Mouse (Mus musculus): Measurements from ENCODE around the gene Capn11.

Gene Capn11

GRCm38 (mm10) chr17:45659225-45659624, at the start of gene Capn11:
Gene Capn11, minus strand, starts transcription at chr17:45659325.
- DNase-seq (ENCODE audit: low read depth, low spot score), result no peak

DNA sequence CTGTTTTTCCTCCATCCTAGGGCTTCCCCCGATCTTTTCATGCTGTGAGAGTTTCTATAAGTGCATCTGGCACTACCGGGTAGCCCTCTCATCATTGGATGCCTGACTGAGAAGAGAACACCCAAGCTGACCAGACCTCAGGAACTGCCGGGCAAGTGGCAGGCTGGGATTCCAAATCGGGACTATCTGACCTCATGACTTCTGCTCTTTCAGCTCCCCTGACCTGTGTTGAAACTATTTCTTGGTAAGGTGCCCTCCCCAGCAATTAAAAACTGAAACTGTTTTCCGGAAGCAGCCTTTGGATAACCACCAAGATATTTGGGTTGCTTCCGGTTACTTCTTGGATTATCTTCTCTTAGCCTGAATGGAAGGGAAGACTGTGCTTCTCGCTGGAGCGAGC, 49.1 kb upstream of the Capn11 start:
- DNase-seq (ENCODE audit: low read depth, low spot score), result no peak

GRCm38 (mm10) chr17:45707376-45707775, 48.3 kb upstream of the Capn11 start:
- DNase-seq (ENCODE audit: low read depth, low spot score), result no peak

DNA sequence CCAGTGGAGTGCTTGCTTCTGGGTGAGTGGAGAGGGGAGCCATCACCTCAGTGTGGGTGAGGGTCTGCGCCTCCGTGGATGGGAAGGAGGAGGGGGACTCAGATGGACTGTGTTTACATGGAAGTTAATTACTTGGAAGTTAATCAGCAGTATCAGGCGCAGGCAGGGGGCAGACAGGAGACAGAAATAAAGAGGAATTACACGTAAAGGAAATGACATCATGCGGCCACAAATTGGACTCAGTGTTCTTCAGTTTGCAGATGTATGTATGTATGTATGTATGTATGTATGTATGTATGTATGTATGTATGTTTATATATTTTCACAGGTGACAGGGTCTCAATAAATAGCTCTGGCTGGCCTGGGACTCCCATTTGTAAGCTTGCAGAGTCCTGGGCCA, 47.7 kb upstream of the Capn11 start:
- no peak for DNase-seq (ENCODE audit: low read depth, low spot score)

GRCm38 (mm10) chr17:45703187-45703586, 44.1 kb upstream of the Capn11 start:
- no peak for DNase-seq (ENCODE audit: low read depth, low spot score)

GRCm38 (mm10) chr17:45702254-45702653, 43.1 kb upstream of the Capn11 start:
- DNase-seq (ENCODE audit: low read depth, low spot score), result no peak

GRCm38 (mm10) chr17:45701236-45701591, 42.1 kb upstream of the Capn11 start:
- DNase-seq (ENCODE audit: low read depth, low spot score), result no peak

DNA sequence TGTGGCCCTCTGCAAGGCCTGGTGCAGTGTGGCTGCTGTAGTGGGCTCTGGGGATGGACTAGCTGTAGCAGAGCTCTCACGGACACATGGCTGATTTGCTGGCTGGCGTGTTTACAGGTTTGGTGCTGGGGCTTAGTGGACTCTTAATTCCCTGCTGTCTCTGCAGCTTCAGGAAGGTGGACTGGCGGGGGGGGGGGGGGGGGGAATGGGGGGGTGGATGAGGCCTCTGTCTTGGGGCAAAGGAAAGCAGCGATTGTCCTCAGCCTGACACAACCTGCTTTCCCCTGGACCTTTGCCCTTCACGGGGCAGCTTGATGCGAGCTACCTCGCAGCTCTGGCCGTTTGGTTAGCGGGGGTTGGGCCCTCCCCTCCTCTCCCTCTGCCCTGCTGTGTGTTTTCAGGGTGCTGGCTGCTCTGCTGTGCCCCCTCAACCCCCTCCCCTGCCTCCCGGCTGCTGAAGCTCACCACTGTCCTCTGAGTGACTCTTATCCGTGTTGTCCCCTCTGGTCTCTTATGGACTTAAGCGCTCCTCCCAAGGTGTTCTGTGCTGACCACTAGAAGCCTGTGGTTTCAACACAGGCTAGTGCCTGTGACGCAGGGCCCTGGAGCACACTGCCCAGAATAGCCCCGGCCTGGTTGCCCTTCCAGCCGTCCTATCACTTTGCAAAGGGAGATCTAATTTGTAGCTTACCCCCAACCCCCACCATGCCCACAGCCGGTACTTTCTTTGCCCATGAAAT, 41.5 kb upstream of the Capn11 start:
- no peak for DNase-seq (ENCODE audit: low read depth, low spot score)

DNA sequence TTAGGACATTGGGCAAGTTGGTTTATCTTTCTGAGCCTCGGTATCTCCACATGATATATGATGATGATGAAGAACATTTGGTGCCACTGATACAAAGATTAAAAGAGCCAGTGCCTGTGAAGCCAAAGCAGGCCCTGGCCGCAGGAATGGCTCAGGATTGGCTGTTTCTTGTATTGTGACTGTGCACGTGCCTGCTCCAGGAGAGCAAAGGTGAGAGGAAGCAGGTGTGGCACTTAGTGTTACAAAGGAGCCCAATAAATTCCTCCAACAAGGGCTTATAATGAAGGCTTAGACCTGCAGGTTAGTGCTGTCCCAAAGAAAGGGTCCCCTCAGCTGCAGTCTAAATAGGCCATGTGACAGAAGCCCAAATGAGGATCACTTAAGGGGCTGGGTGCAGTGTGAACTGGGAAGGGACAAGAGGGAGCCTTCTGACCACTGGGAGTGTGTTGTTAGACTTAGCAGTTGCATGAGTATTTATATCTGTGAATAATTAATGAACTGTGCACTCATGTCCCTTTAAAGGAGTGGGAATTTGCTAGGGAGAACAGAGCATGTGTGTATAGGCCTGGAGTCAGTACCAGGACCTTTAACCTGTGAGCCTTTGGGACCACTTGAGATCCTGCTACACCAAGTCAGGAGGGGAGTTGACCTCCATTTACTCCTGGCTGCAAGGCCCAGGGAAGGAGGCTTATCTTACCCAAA, 40.1 kb upstream of the Capn11 start:
- no peak for DNase-seq (ENCODE audit: low read depth, low spot score)

- DNase-seq (ENCODE audit: low read depth, low spot score), result no peak
These were observed 39.2 kb upstream of the Capn11 start for GRCm38 (mm10) chr17:45698368-45698767.

DNA sequence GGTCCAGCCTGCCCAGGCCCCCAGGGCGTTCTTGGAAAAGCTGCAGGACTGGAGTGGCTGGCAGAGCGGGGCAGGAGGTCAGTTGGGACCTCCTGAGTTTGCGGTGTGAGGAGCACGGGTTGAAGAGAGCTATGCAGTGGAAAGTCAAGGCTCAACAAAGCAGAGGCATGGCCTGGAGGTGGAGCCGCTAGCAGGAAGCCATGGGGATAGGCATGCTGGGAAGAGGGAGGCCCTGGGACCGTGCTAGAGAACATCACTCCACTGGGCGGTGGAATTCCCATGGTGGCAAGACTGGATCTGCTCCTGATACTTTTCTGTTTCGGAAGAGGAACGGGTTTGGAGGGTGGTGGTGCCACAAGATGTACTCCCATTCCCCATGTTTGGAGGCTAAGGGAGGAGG, 37.9 kb upstream of the Capn11 start:
- no peak for DNase-seq (ENCODE audit: low read depth, low spot score)

DNA sequence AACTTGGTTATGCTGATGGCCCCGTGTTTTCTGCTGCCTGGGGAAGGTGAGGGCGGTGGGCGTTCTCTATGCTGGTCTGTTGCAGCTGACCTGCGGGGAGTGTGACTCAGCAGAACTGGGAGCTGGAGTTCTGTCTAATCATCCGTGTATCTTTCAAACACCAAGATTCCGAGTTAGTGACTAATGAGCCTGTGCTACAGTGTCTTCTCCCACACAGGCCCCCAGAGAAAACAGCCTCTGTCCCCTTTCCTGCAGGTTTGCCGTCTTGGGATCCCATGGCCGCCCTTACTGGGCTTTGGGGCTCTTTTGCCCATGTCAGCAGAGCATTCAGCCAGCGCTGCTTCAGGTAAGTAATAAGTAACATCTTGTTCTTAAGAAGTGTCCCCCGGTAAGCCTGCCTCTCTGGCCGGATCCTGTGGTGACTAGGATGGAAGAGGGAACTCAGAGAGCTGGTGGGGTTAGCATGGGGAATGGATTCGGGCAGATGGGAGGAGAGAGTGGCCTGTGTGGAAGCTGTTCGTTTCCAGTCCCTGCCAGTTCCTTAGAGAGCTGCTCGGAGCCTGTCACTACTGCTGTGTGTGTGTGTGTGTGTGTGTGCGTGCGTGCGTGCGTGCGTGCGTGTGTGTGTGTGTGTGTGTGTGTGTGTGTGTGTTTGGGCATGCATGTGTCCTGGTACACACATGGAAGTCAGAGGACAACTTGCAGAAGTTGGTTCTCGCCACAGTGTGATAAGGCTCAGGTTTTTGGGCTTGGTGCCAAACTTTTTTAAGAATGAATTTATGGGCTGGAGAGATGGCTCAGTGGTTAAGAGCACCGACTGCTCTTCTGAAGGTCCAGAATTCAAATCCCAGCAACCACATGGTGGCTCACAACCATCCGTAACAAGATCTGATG, 36.3 kb upstream of the Capn11 start:
- DNase-seq (ENCODE audit: low read depth, low spot score), result no peak

DNA sequence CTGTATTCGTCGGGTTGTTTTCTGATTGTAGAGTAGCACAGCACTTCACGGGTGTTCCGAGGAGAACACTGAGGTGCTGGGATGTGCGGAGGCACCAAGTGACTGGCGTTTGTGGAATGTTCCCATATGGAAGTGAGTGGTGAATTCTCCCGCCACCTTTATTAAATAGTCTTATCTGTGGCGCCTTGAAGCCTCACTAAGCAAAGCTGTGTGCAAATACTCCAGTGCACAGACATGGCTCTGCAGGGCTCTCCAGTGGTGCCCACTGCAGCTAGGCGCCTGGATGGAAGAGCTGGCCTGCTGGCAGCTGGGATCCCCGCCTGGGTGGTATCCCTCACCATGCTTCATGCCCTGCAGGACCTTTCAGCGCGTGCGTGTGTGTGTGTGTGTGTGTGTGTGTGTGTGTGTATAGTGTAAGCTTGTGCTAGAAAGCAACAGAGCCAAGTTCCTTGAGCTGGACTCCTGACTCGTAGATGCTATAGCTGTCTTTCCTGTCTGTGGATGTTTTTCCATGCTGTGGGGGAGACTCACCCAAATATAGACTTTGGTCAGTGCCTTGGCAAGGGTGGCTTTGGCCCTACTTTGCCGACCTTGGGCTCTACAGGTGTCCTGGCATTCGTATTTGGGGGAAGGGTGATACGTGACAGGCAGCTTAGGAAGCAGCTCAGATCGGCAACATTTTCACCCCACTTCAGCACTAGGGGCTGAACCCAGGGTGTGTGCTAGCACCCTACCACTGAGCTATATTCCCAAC, 34.9 kb upstream of the Capn11 start:
- DNase-seq (ENCODE audit: low read depth, low spot score), result no peak

DNA sequence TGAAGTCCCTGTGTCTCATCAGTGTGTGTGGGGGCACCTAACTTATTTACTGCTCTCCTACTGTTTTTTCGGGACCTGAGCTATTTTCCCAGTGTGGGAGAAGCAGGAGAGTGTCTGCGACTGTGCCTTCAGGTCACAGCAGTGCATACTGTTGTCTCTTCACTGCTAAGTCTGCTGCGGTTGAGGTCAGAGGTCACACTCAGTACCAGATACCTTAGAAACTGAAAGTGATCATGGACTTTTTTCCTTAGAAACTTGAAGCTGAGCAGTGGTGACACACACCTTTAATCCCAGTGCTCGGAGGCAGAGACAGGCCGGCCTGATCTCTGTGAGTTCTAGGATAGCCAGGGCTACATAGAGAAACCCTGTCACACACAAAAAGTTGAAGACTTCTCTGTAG, 33.0 kb upstream of the Capn11 start:
- no peak for DNase-seq (ENCODE audit: low read depth, low spot score)

DNA sequence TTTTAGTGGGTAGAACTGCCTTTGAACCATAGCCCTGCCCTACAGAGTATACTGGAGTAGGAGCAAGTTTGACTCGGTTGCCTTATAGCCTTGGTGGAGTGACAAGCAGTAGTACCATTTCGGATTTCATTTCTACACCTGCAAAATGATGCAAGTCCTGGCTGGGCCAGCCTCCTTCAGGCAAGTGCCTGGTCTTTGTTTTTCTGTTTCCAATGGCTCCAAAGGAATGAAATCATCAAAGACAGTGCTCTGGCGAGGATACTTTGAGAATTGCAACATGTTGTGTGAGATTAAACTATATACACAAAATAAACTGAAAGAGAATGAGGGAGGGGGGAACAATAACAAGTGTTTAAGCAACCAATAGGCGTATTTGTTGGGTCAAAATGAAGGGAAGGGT, 30.9 kb upstream of the Capn11 start:
- DNase-seq (ENCODE audit: low read depth, low spot score), result no peak

DNA sequence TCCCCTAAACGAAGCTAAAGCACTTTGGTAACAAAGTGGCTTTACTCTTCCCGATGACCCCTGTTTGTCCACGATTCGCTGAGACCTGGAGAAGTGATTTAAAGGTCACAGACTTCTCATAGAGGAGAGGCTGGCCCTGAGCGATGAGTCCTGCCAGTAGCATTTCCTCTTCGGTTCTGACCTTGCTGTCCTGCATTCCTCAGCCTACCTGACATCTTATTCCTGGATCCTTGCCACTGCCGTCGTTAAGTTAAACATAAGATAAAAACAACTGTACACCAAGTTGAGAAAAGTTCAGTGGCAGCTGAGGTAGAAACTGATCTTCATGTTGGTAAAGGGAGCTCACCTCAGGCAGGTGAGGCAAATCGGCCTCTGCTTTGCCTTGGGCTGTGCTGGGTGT, 30.0 kb upstream of the Capn11 start:
- no peak for DNase-seq (ENCODE audit: low read depth, low spot score)

GRCm38 (mm10) chr17:45686716-45687115, 27.6 kb upstream of the Capn11 start, which contains the start of gene Tmem63b:
Gene Tmem63b, minus strand, starts transcription at chr17:45686905.
- DNase-seq (ENCODE audit: low read depth, low spot score), result no peak

DNA sequence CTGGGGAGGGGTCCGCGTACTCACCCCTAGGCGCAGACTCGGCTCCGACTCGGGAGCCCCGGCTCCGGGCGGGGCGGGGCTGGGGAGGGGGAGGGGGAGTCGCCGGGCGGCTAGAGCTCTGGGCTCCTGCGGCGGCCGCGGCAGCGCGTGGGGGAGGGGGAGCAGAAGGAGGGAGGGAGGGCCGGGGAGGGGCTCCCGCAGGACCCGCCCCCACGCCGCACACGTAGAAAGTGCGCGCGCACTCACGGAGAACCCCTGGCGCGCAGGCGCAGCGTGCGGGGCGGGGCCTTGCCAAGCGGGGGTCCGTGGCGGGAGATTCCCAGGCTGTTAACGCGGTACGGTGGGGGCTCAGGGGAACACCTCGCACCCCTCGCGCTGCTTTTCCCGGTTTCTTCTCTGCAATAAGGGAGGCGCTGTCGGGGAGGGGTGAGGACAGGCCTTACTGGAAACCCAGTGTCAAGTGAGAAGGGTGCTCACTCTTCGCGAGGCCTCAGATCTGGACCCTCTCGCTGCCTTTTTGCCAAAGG, 27.0 kb upstream of the Capn11 start, which contains the start of gene Mrpl14:
Mrpl14 (plus strand) TSS at position 230 of the 527 bp plus-strand sequence.
- peak; percentile 76 for DNase-seq (ENCODE audit: low read depth, low spot score)

- DNase-seq (ENCODE audit: low read depth, low spot score), result no peak
These were observed 26.3 kb upstream of the Capn11 start for GRCm38 (mm10) chr17:45685171-45686092.

DNA sequence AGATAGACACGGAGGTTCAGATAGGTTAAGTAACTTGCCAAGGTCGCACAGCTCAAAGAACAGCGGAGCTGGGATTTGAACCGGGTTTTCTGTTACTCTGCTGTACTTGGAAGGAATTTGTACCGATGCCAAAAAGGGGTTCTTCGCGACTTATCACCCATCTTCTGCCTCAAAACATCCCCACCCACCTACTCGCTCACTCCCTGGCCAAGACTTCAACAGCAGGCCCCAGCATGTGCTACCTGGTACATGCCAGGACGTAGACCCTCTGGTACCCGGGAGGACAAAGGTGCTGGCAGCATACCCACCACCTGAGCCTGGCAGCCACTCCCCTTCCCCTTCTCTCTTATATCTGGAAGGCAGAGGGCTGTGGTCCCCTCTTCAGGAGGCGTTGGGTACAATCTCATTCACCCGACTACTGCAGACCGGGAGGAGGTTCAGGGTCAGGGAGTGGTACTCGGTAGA, 25.6 kb upstream of the Capn11 start:
- no peak for DNase-seq (ENCODE audit: low read depth, low spot score)
